Mouse (Mus musculus) layer of hippocampus, adult 9-10 months (tissue): Measurements from ENCODE around the gene Emg1.
A peak's percentile ranks its signal among the peaks of the same experiment; 100 is the strongest.

Experiments
- DNase-seq: peaks from one replicate; pipeline ENCODE4 v3.0.0; 2022; ENCODE audit warnings: low spot score

Gene Emg1

GRCm38 (mm10) chr6:124711824-124712782 lies at the start of gene Emg1, which contains the start of gene Phb2:
Emg1 (minus strand) TSS chr6:124712178.
Phb2 (plus strand) TSS chr6:124712336.
- peak; percentile 92 for DNase-seq

- no peak for DNase-seq
Measured at GRCm38 (mm10) chr6:124759259-124759658, 47.3 kb upstream of the Emg1 start.

GRCm38 (mm10) chr6:124758849-124759232 lies 46.9 kb upstream of the Emg1 start:
- no peak for DNase-seq

GRCm38 (mm10) chr6:124757909-124758848 lies 46.2 kb upstream of the Emg1 start:
- no peak for DNase-seq

GRCm38 (mm10) chr6:124757351-124757880 lies 45.4 kb upstream of the Emg1 start:
- DNase-seq: no peak

- no peak for DNase-seq
Measured at GRCm38 (mm10) chr6:124756652-124757350, 44.8 kb upstream of the Emg1 start.

- no peak for DNase-seq
Measured at GRCm38 (mm10) chr6:124755831-124756595, 44.0 kb upstream of the Emg1 start, which contains the start of the genes Gm45234 and Atn1. Gm45234 (minus strand) TSS chr6:124756021. Atn1 (minus strand) TSS chr6:124756524.

- DNase-seq: no peak
Measured at GRCm38 (mm10) chr6:124755306-124755705, 43.3 kb upstream of the Emg1 start.

GRCm38 (mm10) chr6:124753861-124754260 lies 41.9 kb upstream of the Emg1 start:
- DNase-seq: no peak

GRCm38 (mm10) chr6:124750405-124750804 lies 38.4 kb upstream of the Emg1 start:
- no peak for DNase-seq

GRCm38 (mm10) chr6:124746654-124747632 lies 35.0 kb upstream of the Emg1 start:
- no peak for DNase-seq

GRCm38 (mm10) chr6:124746296-124746605 lies 34.3 kb upstream of the Emg1 start:
- no peak for DNase-seq

GRCm38 (mm10) chr6:124745490-124746295 lies 33.7 kb upstream of the Emg1 start:
- peak; percentile 81 for DNase-seq

- no peak for DNase-seq
Measured at GRCm38 (mm10) chr6:124744755-124745321, 32.9 kb upstream of the Emg1 start.

GRCm38 (mm10) chr6:124743647-124744046 lies 31.7 kb upstream of the Emg1 start:
- no peak for DNase-seq

- no peak for DNase-seq
Measured at GRCm38 (mm10) chr6:124742839-124743514, 31.0 kb upstream of the Emg1 start.

GRCm38 (mm10) chr6:124741842-124742241 lies 29.9 kb upstream of the Emg1 start:
- DNase-seq: no peak
